In the genomic region with DNA sequence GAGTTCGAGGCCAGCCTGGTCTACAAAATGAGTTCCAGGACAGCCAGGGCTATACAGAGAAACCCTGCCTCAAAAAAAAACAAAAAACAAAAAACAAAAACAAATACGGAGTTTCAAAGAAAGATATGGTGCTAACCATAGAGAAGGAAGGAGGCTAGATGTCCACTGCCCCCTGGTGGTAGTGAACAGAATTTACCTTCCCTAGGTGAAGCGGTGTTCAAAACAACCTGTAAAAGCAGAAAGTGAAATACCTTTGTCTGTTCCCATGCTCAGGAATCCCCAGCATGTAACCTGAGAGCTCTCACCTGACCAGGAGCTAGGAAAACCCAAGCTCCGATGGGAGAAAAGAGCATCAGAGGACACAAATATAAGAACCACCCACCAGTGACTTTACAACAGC, we compare ENCODE assay signal across 9 mouse cellular contexts.
DNase-seq lines count a peak whose midpoint lies in the region; ATAC-seq and TF ChIP-seq lines count a peak whose summit lies in the region.
"Had no signal": no experiment of that assay in that cellular context is flagged by ENCODE, and none has a peak within 500 bp of the region (broad histone marks: within the 10 kb centered on the region; RNA-seq: fewer than 3 reads in every experiment).

No protein-coding gene starts in this region.

- no peak overlapping the region for H3K9ac ChIP-seq in liver, embryonic 14.5 days (replicated peaks)
- no peak overlapping the region for H3K9ac ChIP-seq in liver, embryonic 12.5 days
- H3K9ac ChIP-seq in midbrain, embryonic 15.5 days, result no peak overlapping the region

- H3K27me3 ChIP-seq in liver, embryonic 14.5 days (ENCODE audit: control insufficient read depth, insufficient read depth, low read length), result no peaks in the 10 kb centered on the region
- no peaks in the 10 kb centered on the region for H3K27me3 ChIP-seq in liver, embryonic 12.5 days (replicated peaks)
- no peaks in the 10 kb centered on the region for H3K27me3 ChIP-seq in midbrain, embryonic 15.5 days (replicated peaks)

- H3K36me3 ChIP-seq in liver, embryonic 14.5 days (replicated peaks; ENCODE audit: control insufficient read depth, insufficient read depth, low read depth), result no peaks in the 10 kb centered on the region
- no peaks in the 10 kb centered on the region for H3K36me3 ChIP-seq in liver, embryonic 12.5 days
- no peaks in the 10 kb centered on the region for H3K36me3 ChIP-seq in midbrain, embryonic 15.5 days (replicated peaks)

- 49% methylated on average over 4 of the region's 4 CpGs for WGBS in liver, embryonic 14.5 days (ENCODE audit: insufficient replicate concordance)
- 42% methylated on average over 4 of the region's 4 CpGs for WGBS in liver, embryonic 12.5 days (ENCODE audit: insufficient replicate concordance)
- WGBS in midbrain, embryonic 15.5 days, result 70% methylated on average over 4 of the region's 4 CpGs

- DNase-seq in adrenal gland, adult 2 months, result peak; percentile 9
- no peak for DNase-seq in adrenal gland, postnatal 4 days (ENCODE audit: low spot score in 2 of 2)
- no peak for DNase-seq in liver, embryonic 14.5 days (ENCODE audit: low read depth in 3 of 3, low spot score in 3 of 3)
- DNase-seq in embryo, embryonic 11.5 days (ENCODE audit: low read depth, low spot score), result peak; percentile 11
- DNase-seq in skeletal muscle tissue, adult 2 months (ENCODE audit: low read depth, low spot score), result peak; percentile 10
- DNase-seq in left cerebral cortex, adult 8-10 months (ENCODE audit: low spot score in 2 of 2), result no peak
- DNase-seq: cerebellum, postnatal 36 days had no signal

- TF ChIP-seq CTCF in liver, embryonic 14.5 days (IDR thresholded peaks at IDR 0.05; ENCODE audit: low read depth), result peak; percentile 62

- no peaks in the 10 kb centered on the region for H3K4me1 ChIP-seq in liver, embryonic 14.5 days (replicated peaks; ENCODE audit: control insufficient read depth in 2 of 2, insufficient read depth in 2 of 2, low read length in 1 of 2)
- no peaks in the 10 kb centered on the region for H3K4me1 ChIP-seq in liver, embryonic 12.5 days
- no peaks in the 10 kb centered on the region for H3K4me1 ChIP-seq in midbrain, embryonic 15.5 days

- no peak for ATAC-seq in liver, embryonic 14.5 days (ENCODE audit: insufficient read depth)
- ATAC-seq in liver, embryonic 12.5 days, result no peak
- ATAC-seq in midbrain, embryonic 15.5 days (replicated peaks), result no peak

- H3K4me2 ChIP-seq in liver, embryonic 14.5 days (ENCODE audit: low read depth), result no peak overlapping the region
- H3K4me2 ChIP-seq in liver, embryonic 12.5 days, result no peak overlapping the region
- H3K4me2 ChIP-seq in midbrain, embryonic 15.5 days, result no peak overlapping the region

- H3K27ac ChIP-seq in liver, embryonic 14.5 days, result no peak overlapping the region
- no peak overlapping the region for H3K27ac ChIP-seq in liver, embryonic 12.5 days
- H3K27ac ChIP-seq in midbrain, embryonic 15.5 days, result no peak overlapping the region

- TF ChIP-seq EP300 in liver, embryonic 14.5 days (IDR thresholded peaks at IDR 0.05; ENCODE audit: low read depth), result no peak

- H3K4me3 ChIP-seq in liver, embryonic 14.5 days (ENCODE audit: insufficient read depth in 1 of 2, low read depth in 2 of 2, low read length in 2 of 2), result no peak overlapping the region
- no peak overlapping the region for H3K4me3 ChIP-seq in liver, embryonic 12.5 days
- no peak overlapping the region for H3K4me3 ChIP-seq in midbrain, embryonic 15.5 days

- no peaks in the 10 kb centered on the region for H3K9me3 ChIP-seq in liver, embryonic 14.5 days (ENCODE audit: control insufficient read depth, low read length)
- H3K9me3 ChIP-seq in liver, embryonic 12.5 days (replicated peaks), result no peaks in the 10 kb centered on the region
- no peaks in the 10 kb centered on the region for H3K9me3 ChIP-seq in midbrain, embryonic 15.5 days

Comparison
In these comparisons a context has a peak if more than half of its experiments do, and no peak if none do; other contexts are left out.
1. DNase-seq: peak in adrenal gland, adult 2 months (single experiment), embryo, embryonic 11.5 days (single experiment) and skeletal muscle tissue, adult 2 months (single experiment); none in adrenal gland, postnatal 4 days (0 of 2), liver, embryonic 14.5 days (0 of 3) and left cerebral cortex, adult 8-10 months (0 of 2).